Mouse (Mus musculus): Measurements from ENCODE around the gene Ezh1. TPM values are rescaled to one million over a fixed set of nuclear protein-coding genes. Genes with fewer than 3 reads are reported as not detected.

The Ezh1 gene
- polyA plus RNA-seq, 1 experiment from 2014 or later: 12.1 TPM

- ATAC-seq: no peak
- H3K36me3 ChIP-seq (ENCODE audit: poor library complexity, severe bottlenecking): peaks cover 23% of the 10 kb centered on the region
- peaks cover 42% of the 10 kb centered on the region for H3K27me3 ChIP-seq
- peaks cover 43% of the 10 kb centered on the region for H3K4me1 ChIP-seq
- 0 out of 2 replicates have a peak overlapping the region, but pooled peaks have one; percentile 71 for H3K9ac ChIP-seq
- H3K9me3 ChIP-seq (replicated peaks): no peaks in the 10 kb centered on the region
- H3K4me2 ChIP-seq: peak overlapping the region; percentile 89; the same call in 1 of the 2 replicates
- no peak overlapping the region for H3K4me3 ChIP-seq
- WGBS: 57% methylated on average over 6 of the region's 6 CpGs
- H3K27ac ChIP-seq: no peak overlapping the region
Measured at GRCm38 (mm10) chr11:101259261-101259712, 33.0 kb upstream of the Ezh1 start.

- Histone ChIP-seq H3K27ac (no peak overlapping the region), H3K4me3 (no peak overlapping the region), H3K36me3 (ENCODE audit: poor library complexity, severe bottlenecking) (peaks cover 23% of the 10 kb centered on the region), H3K9ac (no peak overlapping the region), H3K4me1 (peaks cover 37% of the 10 kb centered on the region), H3K9me3 (replicated peaks) (no peaks in the 10 kb centered on the region), H3K27me3 (peaks cover 11% of the 10 kb centered on the region), H3K4me2 (no peak overlapping the region)
- ATAC-seq: no peak
- WGBS: 91% methylated on average over 13 of the region's 13 CpGs
Measured at GRCm38 (mm10) chr11:101255826-101256775, 29.8 kb upstream of the Ezh1 start.

GRCm38 (mm10) chr11:101253613-101254389, 27.5 kb upstream of the Ezh1 start, which contains the start of gene Vps25:
Vps25 (plus strand) TSS chr11:101253707.
- peak; percentile 87 for ATAC-seq
- WGBS: under 1% methylated on average over 35 of the region's 40 CpGs
- H3K27me3 ChIP-seq: no peaks in the 10 kb centered on the region; the same call in 1 of the 2 replicates
- H3K9me3 ChIP-seq (replicated peaks): no peaks in the 10 kb centered on the region
- H3K4me1 ChIP-seq: peaks cover 17% of the 10 kb centered on the region
- peak within 1 kb of the TSS; percentile 84 for H3K27ac ChIP-seq
- peak within 1 kb of the TSS; percentile 96 for H3K9ac ChIP-seq
- H3K4me2 ChIP-seq: peak within 1 kb of the TSS; percentile 95
- peak within 1 kb of the TSS; percentile 93 for H3K4me3 ChIP-seq
- peaks cover 18% of the 10 kb centered on the region for H3K36me3 ChIP-seq (ENCODE audit: poor library complexity, severe bottlenecking)

- Histone ChIP-seq H3K36me3 (ENCODE audit: poor library complexity, severe bottlenecking) (peaks cover 9% of the 10 kb centered on the region), H3K27me3 (peaks cover 6% of the 10 kb centered on the region), H3K4me3 (peak overlapping the region; percentile 93), H3K27ac (peak overlapping the region; percentile 84; the same call in 1 of the 2 replicates), H3K9ac (peak overlapping the region; percentile 96), H3K9me3 (replicated peaks) (no peaks in the 10 kb centered on the region), H3K4me2 (peak overlapping the region; percentile 95), H3K4me1 (peaks cover 17% of the 10 kb centered on the region)
- no peak for ATAC-seq
- WGBS: 18% methylated on average over 7 of the region's 7 CpGs
Measured at GRCm38 (mm10) chr11:101252941-101253340, 26.7 kb upstream of the Ezh1 start.

DNA sequence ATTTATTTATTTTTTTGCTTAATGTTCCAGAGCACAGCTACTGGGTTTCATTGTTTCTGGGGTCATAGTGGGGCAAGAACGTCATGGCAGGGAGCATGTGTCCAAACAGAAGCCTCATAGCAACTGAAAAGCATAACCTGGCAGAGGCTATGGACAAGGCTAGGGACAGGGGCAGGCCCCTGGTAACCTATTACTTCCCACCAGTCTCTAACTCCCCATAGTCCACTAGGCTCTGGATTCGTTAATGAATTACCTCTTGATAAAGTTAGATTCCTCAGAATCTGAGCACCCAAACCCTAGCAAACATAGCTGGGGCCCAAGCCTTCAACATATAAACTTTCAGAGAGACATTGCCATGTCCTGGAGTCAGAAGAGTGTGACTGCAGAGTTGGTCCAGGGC, 24.8 kb upstream of the Ezh1 start:
- WGBS: 66% methylated on average over 2 of the region's 2 CpGs
- Histone ChIP-seq H3K4me1 (peaks cover 26% of the 10 kb centered on the region), H3K9me3 (replicated peaks) (no peaks in the 10 kb centered on the region), H3K9ac (no peak overlapping the region), H3K4me2 (no peak overlapping the region), H3K27ac (no peak overlapping the region), H3K27me3 (peaks cover 25% of the 10 kb centered on the region), H3K4me3 (no peak overlapping the region), H3K36me3 (ENCODE audit: poor library complexity, severe bottlenecking) (peaks cover 2% of the 10 kb centered on the region; the same call in 1 of the 2 replicates)
- no peak for ATAC-seq

DNA sequence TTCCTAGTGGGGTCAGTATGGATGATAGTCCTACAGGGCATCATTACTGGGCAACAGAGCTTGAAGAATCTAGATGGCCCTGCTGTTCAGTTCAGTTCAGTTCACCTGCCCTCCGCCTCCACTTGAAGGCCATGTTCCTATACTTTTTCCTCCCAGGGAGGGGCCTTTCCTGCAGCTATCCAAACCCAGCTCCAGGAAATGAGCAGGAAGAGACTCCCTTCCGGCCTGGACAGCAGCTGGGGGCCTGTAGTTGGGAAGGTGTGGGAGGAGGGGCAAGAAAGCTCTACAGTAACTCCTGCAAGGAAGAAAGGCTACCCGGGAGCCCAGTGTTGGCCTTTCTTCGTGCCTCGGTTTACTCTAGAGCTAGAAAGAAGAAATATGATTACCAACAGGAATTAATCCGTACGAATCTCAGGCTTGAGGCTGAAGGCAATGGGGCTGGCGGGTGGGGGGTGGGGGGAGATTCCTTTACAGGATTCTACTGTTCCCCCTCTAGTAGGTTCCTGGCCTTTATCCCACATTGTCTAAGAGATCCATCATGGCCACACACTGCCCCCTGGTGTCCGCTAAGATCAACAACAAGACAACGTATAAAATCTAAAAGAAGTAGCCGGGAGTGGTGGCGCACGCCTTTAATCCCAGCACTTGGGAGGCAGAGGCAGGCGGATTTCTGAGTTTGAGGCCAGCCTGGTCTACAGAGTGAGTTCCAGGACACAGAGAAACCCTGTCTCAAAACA, 22.2 kb upstream of the Ezh1 start:
- Histone ChIP-seq H3K9me3 (replicated peaks) (no peaks in the 10 kb centered on the region), H3K4me2 (no peak overlapping the region), H3K27ac (no peak overlapping the region), H3K27me3 (peaks cover 51% of the 10 kb centered on the region), H3K4me1 (peaks cover 20% of the 10 kb centered on the region), H3K4me3 (no peak overlapping the region), H3K36me3 (ENCODE audit: poor library complexity, severe bottlenecking) (no peaks in the 10 kb centered on the region), H3K9ac (no peak overlapping the region)
- 37% methylated on average over 14 of the region's 14 CpGs for WGBS
- no peak for ATAC-seq

GRCm38 (mm10) chr11:101247521-101248030, 21.3 kb upstream of the Ezh1 start:
- no peak for ATAC-seq
- Histone ChIP-seq H3K9me3 (replicated peaks) (no peaks in the 10 kb centered on the region), H3K4me2 (peak overlapping the region; percentile 97), H3K36me3 (ENCODE audit: poor library complexity, severe bottlenecking) (no peaks in the 10 kb centered on the region), H3K27me3 (peaks cover 57% of the 10 kb centered on the region), H3K27ac (no peak overlapping the region), H3K9ac (no peak overlapping the region), H3K4me1 (peaks cover 14% of the 10 kb centered on the region), H3K4me3 (no peak overlapping the region)
- 86% methylated on average over 6 of the region's 6 CpGs for WGBS

GRCm38 (mm10) chr11:101246702-101247012, 20.4 kb upstream of the Ezh1 start:
- WGBS: 2% methylated on average over 7 of the region's 7 CpGs
- peaks cover 12% of the 10 kb centered on the region for H3K4me1 ChIP-seq
- H3K27me3 ChIP-seq: peaks cover 57% of the 10 kb centered on the region
- peak overlapping the region; percentile 78 for H3K9ac ChIP-seq
- H3K27ac ChIP-seq: no peak overlapping the region
- no peaks in the 10 kb centered on the region for H3K9me3 ChIP-seq (replicated peaks)
- peak overlapping the region; percentile 58 for H3K4me3 ChIP-seq
- H3K4me2 ChIP-seq: peak overlapping the region; percentile 97
- ATAC-seq: peak; percentile 55; the same call in 1 of the 2 replicates
- no peaks in the 10 kb centered on the region for H3K36me3 ChIP-seq (ENCODE audit: poor library complexity, severe bottlenecking)

DNA sequence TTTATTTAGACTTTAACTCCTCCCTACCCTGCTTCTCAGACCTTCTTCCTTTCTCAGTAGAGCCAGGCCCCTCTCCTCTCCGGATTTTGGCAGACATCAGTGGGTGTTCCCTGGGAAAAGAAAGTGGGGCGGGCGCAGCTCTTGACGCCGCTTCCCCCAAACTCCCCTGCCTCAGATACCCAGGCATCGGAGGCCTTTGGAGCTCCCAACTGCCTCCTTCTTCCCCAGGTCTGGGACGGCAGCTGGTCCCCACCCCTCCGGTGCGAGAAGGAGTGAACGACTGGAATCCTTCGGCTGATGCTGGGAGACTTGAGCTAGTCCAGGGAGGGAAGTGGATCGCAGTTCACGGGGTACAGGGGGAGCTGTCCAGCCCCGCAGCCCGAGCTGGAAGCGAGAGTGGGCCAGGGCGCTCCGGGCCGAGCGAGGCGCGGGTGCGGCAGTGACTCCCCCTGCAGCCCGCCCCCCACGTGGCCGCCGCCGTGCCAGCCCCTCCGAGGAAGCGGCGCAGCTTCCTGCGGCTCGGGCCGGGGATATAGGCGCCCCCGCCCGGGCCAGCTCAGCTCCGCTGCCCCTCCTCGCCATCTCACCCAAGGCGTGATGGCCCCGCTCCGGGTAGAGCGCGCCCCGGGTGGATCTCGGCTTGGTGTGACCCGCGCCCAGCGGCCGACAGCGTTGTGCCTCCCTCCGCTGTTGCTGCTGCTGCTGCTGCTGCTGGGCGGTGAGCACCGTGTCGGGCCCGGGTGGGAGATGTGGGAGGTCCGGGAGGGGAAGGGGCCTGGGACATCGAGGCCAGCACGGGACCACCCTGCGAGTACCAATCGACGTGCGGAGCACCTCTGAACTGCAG, 19.8 kb upstream of the Ezh1 start, which contains the start of gene Ramp2:
Gene Ramp2, plus strand, starts transcription at position 174 of the 847 bp plus-strand sequence.
- WGBS: 1% methylated on average over 58 of the region's 63 CpGs
- peak; percentile 65 for ATAC-seq
- no peaks in the 10 kb centered on the region for H3K36me3 ChIP-seq (ENCODE audit: poor library complexity, severe bottlenecking)
- H3K4me2 ChIP-seq: peak within 1 kb of the TSS; percentile 97
- peak within 1 kb of the TSS; percentile 78 for H3K9ac ChIP-seq
- H3K27ac ChIP-seq: no peak within 1 kb of the TSS; the same call in 1 of the 2 replicates
- H3K4me3 ChIP-seq: peak within 1 kb of the TSS; percentile 58
- H3K9me3 ChIP-seq (replicated peaks): no peaks in the 10 kb centered on the region
- peaks cover 57% of the 10 kb centered on the region for H3K27me3 ChIP-seq
- peaks cover 12% of the 10 kb centered on the region for H3K4me1 ChIP-seq

GRCm38 (mm10) chr11:101245071-101245470, 18.8 kb upstream of the Ezh1 start:
- no peak overlapping the region for H3K4me2 ChIP-seq
- H3K36me3 ChIP-seq (ENCODE audit: poor library complexity, severe bottlenecking): no peaks in the 10 kb centered on the region
- H3K27me3 ChIP-seq: peaks cover 57% of the 10 kb centered on the region
- ATAC-seq: no peak
- no peak overlapping the region for H3K27ac ChIP-seq
- no peaks in the 10 kb centered on the region for H3K9me3 ChIP-seq (replicated peaks)
- H3K4me1 ChIP-seq: peaks cover 12% of the 10 kb centered on the region
- H3K4me3 ChIP-seq: no peak overlapping the region
- H3K9ac ChIP-seq: no peak overlapping the region
- WGBS: 64% methylated on average over 4 of the region's 4 CpGs

Data from forebrain, embryonic 13.5 days (tissue).